Mouse (Mus musculus): ENCODE measurements at regions not wholly inside any gene's neighbourhood (a gene's known extent, or its start where the extent isn't known, plus 50 kb on each side); places are given as distances from the start of the nearest gene placed in this dataset.

DNA sequence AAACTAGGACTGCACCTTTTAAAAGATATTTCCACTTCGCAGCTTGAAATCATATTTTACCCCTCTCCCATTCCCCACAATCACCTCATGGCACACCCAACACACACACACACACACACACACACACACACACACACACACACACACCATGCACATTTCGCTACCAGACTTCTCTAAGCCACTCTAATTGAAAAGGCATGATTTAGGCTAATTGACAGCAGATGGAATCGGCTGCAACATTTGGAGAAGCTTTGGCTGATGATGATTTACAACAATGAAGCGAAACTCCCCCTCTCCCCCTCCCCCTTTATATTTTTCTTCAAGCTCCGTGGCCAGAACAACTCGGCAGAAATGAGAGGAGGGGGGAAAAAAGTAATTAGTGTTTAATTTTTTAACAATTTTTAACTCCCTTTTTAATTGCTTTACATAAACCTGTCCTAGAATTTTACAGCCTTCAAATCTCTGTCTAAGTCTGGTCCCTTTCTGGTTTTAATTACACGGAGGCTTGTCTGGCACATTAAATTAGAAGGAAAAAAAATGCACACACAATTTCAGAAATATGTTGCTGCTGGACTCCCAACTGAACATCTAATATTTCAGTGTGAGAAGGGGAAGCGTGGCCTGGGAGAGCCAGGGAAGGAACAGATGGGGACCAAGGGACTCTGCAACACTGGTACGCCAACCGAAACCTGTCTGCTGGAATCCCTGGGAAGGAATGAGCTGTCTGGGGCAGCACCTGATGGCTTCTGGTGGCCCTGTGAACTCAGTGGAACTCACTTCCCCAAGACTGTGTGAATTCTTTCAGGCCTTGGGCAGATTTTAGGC lies 232.4 kb downstream of the Sox9 start:
- Histone ChIP-seq H3K36me3 (no peaks in the 10 kb centered on the region), H3K27me3 (no peaks in the 10 kb centered on the region), H3K9me3 (no peaks in the 10 kb centered on the region), H3K4me3 (no peak overlapping the region), H3K4me1 (peaks cover 50% of the 10 kb centered on the region), H3K4me2 (replicated peaks) (peak overlapping the region; percentile 28), H3K27ac (peak overlapping the region; percentile 82), H3K9ac (no peak overlapping the region)
- WGBS = 16% methylated on average over 10 of the region's 10 CpGs
- ATAC-seq (ENCODE audit: insufficient number of reproducible peaks, insufficient read depth, low FRiP score, low TSS enrichment) = 0 out of 2 replicates have a peak, but pooled peaks have one; percentile 13

DNA sequence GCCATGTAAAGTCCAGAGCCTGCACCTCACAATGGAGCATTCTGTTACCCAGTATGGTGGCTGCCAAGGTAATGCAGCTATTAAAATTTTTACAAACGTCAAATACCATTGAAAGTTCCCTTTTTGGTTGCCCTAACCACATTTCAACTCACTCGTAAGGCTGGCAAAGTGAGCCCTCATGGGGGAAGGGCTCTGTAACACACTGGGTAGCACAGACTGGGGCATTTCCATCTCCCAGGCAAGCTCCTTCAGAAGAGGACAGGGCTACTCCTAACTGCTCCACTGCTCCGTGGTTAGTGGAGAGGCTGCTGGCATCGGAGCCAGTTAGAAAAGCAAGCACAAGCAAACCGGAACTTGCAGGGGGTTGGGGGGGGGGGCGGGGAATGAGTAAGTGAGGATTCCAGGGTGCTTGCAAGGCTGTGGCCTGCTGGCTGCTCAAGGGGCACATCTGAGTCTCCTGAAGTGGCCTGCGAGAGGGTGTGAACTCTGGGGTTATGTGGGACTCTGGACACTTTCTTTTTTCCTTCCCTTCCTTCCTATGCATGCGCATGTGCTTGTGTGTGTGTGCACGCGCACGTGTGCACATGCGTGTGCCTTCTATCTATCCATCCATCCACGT lies 233.8 kb downstream of the Sox9 start:
- 51% methylated on average over 13 of the region's 13 CpGs for WGBS
- H3K27me3 ChIP-seq = no peaks in the 10 kb centered on the region
- no peak; the same call in 1 of the 2 replicates for ATAC-seq (ENCODE audit: insufficient number of reproducible peaks, insufficient read depth, low FRiP score, low TSS enrichment)
- H3K9me3 ChIP-seq = no peaks in the 10 kb centered on the region
- H3K4me2 ChIP-seq (replicated peaks) = no peak overlapping the region
- no peak overlapping the region for H3K9ac ChIP-seq
- H3K27ac ChIP-seq = peak overlapping the region; percentile 75
- H3K4me1 ChIP-seq = peaks cover 55% of the 10 kb centered on the region
- no peaks in the 10 kb centered on the region for H3K36me3 ChIP-seq
- no peak overlapping the region for H3K4me3 ChIP-seq

DNA sequence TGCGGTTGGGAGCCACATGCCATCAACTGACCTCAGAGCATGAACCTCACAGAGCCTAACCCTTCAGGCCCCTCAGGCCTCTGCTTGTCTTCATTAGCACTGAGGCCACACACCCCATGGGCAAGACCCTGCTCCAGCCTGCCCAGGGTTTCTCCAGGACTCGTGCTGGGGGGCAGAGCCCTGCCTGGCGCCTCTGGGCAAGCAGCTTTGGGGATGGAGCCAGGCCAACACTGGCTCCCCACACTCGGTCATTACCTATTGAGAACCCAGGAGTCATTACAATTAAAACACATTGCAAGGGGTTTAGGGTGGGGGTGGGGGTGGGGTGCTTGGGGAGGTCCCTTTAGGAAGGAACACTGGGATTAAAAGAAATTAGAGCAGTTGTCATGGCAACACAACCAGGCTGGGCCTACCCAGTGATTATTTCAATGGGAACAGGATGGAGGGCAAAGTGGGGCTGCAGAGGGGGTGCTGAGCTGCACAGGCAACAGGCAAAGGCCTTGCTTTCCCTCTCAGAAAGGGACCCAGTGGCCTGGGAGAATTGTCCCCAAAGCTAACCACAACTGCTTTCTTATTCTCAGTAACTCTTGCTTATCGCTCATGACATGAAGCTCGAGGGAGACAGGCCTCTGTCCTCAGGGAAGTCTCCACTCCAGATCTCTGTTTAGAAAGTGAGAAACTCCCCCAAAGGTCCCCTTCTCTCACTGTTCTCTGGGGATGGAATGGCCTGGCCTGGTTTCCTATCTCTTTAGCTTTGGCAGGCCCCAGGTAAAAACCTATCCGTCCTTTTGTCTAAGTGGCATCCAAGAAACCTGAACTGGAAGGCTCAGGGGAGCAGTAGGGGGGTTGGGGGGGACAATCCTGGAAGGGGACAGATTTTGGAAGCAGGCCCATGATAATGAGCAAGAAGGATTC lies 235.0 kb downstream of the Sox9 start:
- Histone ChIP-seq H3K9ac (no peak overlapping the region), H3K36me3 (no peaks in the 10 kb centered on the region), H3K4me1 (peaks cover 65% of the 10 kb centered on the region), H3K27ac (0 out of 2 replicates have a peak overlapping the region, but pooled peaks have one; percentile 69), H3K27me3 (no peaks in the 10 kb centered on the region), H3K4me2 (replicated peaks) (no peak overlapping the region), H3K4me3 (no peak overlapping the region), H3K9me3 (no peaks in the 10 kb centered on the region)
- 23% methylated on average over 7 of the region's 7 CpGs for WGBS
- peak; percentile 13; the same call in 1 of the 2 replicates for ATAC-seq (ENCODE audit: insufficient number of reproducible peaks, insufficient read depth, low FRiP score, low TSS enrichment)

DNA sequence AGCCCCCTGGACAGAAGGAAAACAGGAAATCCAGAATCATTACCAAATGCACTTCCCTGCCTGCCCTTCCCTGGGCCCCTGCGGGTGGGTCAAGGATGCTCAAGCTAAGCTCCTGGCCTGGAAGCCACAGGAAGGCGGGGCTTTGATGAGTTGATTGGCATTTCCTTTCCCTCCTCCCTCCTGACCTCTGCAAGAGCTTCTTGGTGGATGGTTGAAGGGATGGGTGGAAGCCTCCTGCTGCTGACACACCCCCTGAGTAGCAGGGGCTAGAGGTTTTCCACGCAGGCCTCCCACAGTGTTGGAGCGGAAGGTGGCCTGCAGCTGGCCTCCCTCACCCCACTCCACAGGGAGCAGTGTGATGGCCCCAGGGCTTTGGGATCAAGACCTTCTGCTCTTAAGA lies 239.5 kb downstream of the Sox9 start:
- H3K27ac ChIP-seq = no peak overlapping the region
- ATAC-seq (ENCODE audit: insufficient number of reproducible peaks, insufficient read depth, low FRiP score, low TSS enrichment) = no peak

DNA sequence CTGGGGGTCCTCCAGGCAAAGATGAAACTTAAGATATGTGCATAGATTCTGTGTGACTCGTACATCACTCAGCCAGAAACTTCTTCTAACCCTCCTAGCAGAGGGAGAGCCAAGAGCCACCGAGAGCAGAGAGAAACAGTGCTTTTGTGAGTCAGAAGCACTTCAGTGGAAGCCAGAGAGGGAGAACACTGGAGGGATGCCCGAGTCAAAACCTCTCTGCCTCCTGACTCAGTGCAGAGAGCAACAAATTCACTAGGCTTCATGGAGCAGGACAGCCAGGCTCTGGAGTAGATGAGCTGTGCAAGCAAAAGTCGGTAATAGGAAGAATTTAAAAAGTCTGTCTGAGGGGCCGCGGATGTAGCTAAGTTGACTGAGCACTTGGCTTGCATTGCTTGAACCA lies 245.0 kb downstream of the Sox9 start:
- Histone ChIP-seq H3K27ac (no peak overlapping the region), H3K9me3 (no peaks in the 10 kb centered on the region), H3K36me3 (no peaks in the 10 kb centered on the region), H3K4me1 (peaks cover 13% of the 10 kb centered on the region), H3K9ac (no peak overlapping the region), H3K27me3 (no peaks in the 10 kb centered on the region), H3K4me2 (replicated peaks) (no peak overlapping the region), H3K4me3 (no peak overlapping the region)
- WGBS = 54% methylated on average over 6 of the region's 6 CpGs
- 0 out of 2 replicates have a peak, but pooled peaks have one; percentile 6 for ATAC-seq (ENCODE audit: insufficient number of reproducible peaks, insufficient read depth, low FRiP score, low TSS enrichment)

More for the DNA sequence above, 239.5 kb downstream of the Sox9 start:
- Histone ChIP-seq H3K9me3 (no peaks in the 10 kb centered on the region), H3K9ac (no peak overlapping the region), H3K4me2 (replicated peaks) (no peak overlapping the region), H3K4me1 (peaks cover 38% of the 10 kb centered on the region), H3K36me3 (no peaks in the 10 kb centered on the region), H3K4me3 (no peak overlapping the region), H3K27me3 (no peaks in the 10 kb centered on the region)
- 28% methylated on average over 4 of the region's 4 CpGs for WGBS

DNA sequence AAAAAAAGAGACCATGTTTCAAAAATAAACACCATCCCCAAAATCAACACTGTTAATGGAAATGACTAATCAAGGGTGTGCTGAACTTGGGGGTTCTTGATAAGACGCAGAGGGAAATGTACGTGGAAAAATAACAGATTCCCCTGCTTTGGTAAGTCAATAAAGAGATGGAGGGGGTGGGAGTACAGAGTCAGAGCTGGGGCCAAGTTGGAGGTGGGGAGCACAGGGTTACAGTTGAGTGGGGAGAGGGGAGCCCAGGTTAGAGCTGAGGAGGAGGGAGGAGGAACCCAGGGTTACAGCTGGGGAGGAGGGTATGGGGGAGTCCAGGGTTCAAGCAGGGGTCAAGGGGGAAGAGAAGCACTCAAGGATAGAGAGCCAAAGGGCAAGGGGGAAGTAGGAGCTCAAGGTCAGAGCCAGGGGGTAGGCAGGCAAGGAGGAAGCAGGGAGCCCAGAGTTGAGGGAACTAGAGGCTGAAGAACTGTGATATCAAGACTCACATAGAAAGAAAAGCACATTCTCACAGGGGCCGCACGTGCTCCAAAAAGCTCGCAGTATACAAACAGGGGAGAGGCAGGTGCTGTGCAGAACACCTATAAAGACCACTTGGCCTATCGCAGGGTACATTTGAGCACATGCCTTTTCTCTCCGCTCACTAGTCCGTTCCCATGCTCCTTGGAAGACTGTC lies 246.4 kb downstream of the Sox9 start:
- Histone ChIP-seq H3K36me3 (no peaks in the 10 kb centered on the region), H3K4me3 (no peak overlapping the region), H3K9ac (no peak overlapping the region), H3K27me3 (no peaks in the 10 kb centered on the region), H3K4me2 (replicated peaks) (no peak overlapping the region), H3K4me1 (peaks cover 16% of the 10 kb centered on the region), H3K27ac (no peak overlapping the region), H3K9me3 (no peaks in the 10 kb centered on the region)
- no peak for ATAC-seq (ENCODE audit: insufficient number of reproducible peaks, insufficient read depth, low FRiP score, low TSS enrichment)
- 86% methylated on average over 8 of the region's 8 CpGs for WGBS

DNA sequence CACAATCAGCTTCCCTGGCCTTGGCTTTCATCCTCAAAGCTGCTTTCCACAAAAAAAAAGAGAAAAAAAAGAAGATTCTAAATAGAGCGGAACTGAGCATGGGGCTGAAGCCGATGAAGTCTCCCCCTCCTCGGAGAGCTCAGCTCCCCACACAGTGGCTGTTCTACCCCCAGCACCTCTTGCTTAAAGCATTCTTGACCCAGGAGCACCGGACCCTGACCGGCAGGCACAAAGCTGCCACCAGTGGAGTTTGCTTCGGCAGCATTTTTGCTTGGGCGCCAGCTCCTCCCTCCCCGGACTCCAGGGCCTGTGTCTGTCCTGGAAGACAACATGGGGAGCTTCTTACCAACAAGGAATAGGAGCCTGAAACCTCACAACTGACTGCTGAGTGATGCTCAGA lies 249.4 kb downstream of the Sox9 start:
- 70% methylated on average over 8 of the region's 8 CpGs for WGBS
- Histone ChIP-seq H3K27me3 (no peaks in the 10 kb centered on the region), H3K4me3 (no peak overlapping the region), H3K9ac (no peak overlapping the region), H3K4me1 (peaks cover 13% of the 10 kb centered on the region), H3K36me3 (no peaks in the 10 kb centered on the region), H3K4me2 (replicated peaks) (no peak overlapping the region), H3K9me3 (no peaks in the 10 kb centered on the region), H3K27ac (no peak overlapping the region)
- ATAC-seq (ENCODE audit: insufficient number of reproducible peaks, insufficient read depth, low FRiP score, low TSS enrichment) = no peak

DNA sequence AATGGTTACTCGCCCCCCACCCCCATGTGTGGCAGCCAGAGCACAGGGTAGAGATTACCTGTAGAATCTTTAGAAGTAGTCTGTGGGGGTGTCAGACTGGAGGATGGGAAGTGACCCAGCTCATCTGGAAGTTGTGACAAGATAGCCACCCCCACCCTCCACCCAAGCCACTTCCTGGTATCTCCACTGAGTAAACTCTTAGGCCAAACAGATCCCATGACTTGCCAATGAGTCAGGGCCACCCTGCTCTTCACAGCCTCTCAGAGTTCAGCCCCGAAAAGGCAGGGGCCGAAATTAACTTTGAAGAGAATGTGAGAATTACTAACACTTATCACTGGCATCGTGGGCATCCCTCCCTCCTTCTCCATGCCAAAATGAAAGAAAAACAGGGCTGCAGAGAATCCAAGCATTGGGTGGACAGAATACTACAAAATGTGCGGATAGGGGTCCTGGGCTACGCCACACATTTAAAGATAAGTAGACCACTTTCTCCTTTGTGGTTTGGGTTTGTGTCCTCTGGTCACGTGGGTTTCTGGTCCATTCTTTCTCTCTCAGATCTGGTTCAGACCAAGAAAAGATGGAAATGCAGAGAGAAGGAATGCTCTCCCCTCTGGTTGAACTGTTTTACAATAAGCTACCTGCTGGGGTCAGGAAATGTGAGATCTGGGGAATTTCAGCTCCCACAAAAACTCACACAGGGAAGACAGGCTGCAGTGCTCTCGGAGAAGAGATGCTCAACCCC lies 250.6 kb downstream of the Sox9 start:
- Histone ChIP-seq H3K36me3 (no peaks in the 10 kb centered on the region), H3K4me2 (replicated peaks) (no peak overlapping the region), H3K9me3 (no peaks in the 10 kb centered on the region), H3K4me3 (no peak overlapping the region), H3K4me1 (peaks cover 4% of the 10 kb centered on the region; the same call in 1 of the 2 replicates), H3K9ac (no peak overlapping the region), H3K27me3 (no peaks in the 10 kb centered on the region), H3K27ac (no peak overlapping the region)
- 76% methylated on average over 8 of the region's 8 CpGs for WGBS
- ATAC-seq (ENCODE audit: insufficient number of reproducible peaks, insufficient read depth, low FRiP score, low TSS enrichment) = no peak

DNA sequence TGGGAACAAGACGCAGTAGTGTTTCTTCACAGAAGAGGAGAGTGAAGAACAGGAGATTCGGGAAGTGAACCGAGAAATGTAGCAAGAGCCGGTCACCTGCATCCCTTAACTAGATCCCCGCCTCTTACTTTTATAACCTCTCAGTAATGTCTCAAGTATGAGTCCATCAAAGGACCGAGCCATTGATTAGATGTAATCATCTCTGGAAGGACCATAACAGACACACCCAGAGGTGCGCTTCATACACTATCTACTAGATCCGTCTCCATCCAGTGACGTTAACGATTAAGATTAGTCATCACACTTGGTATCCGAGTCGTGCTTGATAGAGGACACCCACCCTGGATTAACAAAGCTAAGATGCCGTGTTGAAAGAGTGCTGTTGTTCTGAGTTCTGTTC lies 252.9 kb downstream of the Sox9 start:
- WGBS = 94% methylated on average over 13 of the region's 13 CpGs
- Histone ChIP-seq H3K27ac (no peak overlapping the region), H3K36me3 (no peaks in the 10 kb centered on the region), H3K4me2 (replicated peaks) (no peak overlapping the region), H3K9ac (no peak overlapping the region), H3K4me3 (no peak overlapping the region), H3K27me3 (no peaks in the 10 kb centered on the region), H3K4me1 (peaks cover 4% of the 10 kb centered on the region; the same call in 1 of the 2 replicates), H3K9me3 (no peaks in the 10 kb centered on the region)
- ATAC-seq (ENCODE audit: insufficient number of reproducible peaks, insufficient read depth, low FRiP score, low TSS enrichment) = no peak

DNA sequence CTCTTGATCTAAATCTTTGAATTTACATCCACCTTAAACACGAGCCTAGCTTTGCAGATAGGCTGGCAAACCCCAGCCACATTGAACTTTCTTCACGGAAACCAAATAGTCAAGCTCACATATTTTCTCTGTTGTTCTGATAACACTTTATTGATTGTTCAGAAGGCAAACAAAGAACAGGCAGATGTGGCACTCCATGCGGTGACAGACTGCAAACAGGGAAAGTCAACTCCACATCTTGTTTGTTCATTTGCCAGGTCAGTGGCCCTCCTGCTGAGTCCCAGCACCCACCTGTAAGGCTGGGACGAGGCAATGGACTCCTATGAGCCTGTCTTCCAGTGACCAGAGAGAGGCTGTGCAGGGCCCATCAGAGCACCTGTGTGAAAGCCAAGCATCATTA lies 255.7 kb downstream of the Sox9 start:
- H3K27me3 ChIP-seq = no peaks in the 10 kb centered on the region
- H3K9me3 ChIP-seq = no peaks in the 10 kb centered on the region
- no peak overlapping the region for H3K9ac ChIP-seq
- peaks cover 4% of the 10 kb centered on the region; the same call in 1 of the 2 replicates for H3K4me1 ChIP-seq
- no peak overlapping the region for H3K4me3 ChIP-seq
- ATAC-seq (ENCODE audit: insufficient number of reproducible peaks, insufficient read depth, low FRiP score, low TSS enrichment) = no peak
- 80% methylated on average over 4 of the region's 4 CpGs for WGBS
- no peak overlapping the region for H3K4me2 ChIP-seq (replicated peaks)
- no peak overlapping the region for H3K27ac ChIP-seq
- H3K36me3 ChIP-seq = no peaks in the 10 kb centered on the region
